Mouse (Mus musculus): Measurements from ENCODE around the gene Mgarp.

GRCm38 (mm10) chr3:51380660-51381014 lies 15.9 kb downstream of the Mgarp start:
- TF ChIP-seq POLR2A (IDR thresholded peaks at IDR 0.05; ENCODE audit: borderline replicate concordance, extremely low read depth, insufficient read depth, insufficient read length, poor library complexity, severe bottlenecking) (no peak), CTCF (IDR thresholded peaks at IDR 0.05; ENCODE audit: borderline replicate concordance, extremely low read depth, insufficient read depth, insufficient read length) (no peak)

Data from brain, embryonic 14.5 days (tissue).